Mouse (Mus musculus): ENCODE data around the gene Gm11146.

Gene Gm11146

GRCm38 (mm10) chr16:77601994-77602393 lies at the start of gene Gm11146:
Gm11146 (minus strand) TSS chr16:77602094.
- no peak for DNase-seq (ENCODE audit: low spot score in 2 of 2)

GRCm38 (mm10) chr16:77650596-77650995 lies 48.7 kb upstream of the Gm11146 start:
- no peak for DNase-seq (ENCODE audit: low spot score in 2 of 2)

DNA sequence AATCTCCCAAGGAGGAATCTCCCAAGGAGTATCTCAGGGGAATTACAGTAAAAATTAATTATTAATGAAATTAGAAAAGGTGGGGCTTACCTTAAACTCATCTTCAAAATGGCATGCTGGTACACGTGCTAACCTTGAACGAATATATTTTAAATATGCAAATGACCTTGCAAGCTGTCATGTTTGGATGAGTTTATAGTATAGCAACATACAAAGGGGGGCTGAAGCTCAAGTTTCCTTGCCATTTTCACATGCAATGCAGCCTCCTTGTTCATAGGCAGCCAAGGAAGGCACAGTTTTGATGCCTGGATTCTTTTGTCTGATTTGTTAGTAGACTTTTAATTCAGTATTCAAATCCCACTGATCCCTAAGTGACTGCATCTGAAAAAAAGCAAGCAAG lies 47.1 kb upstream of the Gm11146 start:
- no peak for DNase-seq (ENCODE audit: low spot score in 2 of 2)

DNA sequence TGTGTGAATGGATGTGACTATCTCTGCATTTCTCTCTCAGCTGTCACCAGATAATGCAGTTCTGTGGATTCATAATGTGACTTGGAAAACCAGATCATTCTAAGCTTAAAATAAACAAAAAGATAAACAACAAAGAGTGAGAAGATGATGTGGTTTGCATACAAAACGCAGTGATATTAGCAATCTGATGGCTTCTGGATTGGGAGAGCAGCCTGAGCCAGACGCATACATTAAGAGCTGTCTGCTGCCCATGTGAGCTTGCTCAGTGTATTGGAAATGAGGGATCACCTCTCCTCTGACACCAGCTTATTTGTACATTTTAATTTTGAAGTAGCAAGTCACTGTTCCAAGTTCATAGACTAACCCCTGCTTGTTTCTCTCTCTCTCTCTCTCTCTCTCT lies 46.3 kb upstream of the Gm11146 start:
- DNase-seq (ENCODE audit: low spot score in 2 of 2), result no peak

DNA sequence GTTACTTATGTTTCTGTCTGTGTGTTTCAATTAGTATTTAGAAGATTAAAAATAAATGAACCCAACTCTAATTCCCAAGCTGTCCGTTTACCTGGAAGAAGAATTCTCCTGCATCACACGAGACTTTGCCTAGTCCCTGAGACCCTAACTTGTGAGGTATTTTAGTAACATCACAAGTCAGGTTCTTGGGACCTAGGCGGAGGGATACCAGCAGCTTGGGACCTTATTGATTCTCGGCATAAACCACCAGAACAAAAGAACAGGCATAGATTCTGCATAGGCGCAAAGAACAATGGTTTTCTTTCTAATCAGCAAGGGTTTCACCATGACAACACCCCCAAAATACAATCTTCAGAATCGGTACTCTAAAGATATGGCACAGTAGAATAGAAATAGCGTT lies 44.3 kb upstream of the Gm11146 start:
- no peak for DNase-seq (ENCODE audit: low spot score in 2 of 2)

- DNase-seq (ENCODE audit: low spot score in 2 of 2), result no peak
Observed at GRCm38 (mm10) chr16:77644976-77645375, 43.1 kb upstream of the Gm11146 start.

DNA sequence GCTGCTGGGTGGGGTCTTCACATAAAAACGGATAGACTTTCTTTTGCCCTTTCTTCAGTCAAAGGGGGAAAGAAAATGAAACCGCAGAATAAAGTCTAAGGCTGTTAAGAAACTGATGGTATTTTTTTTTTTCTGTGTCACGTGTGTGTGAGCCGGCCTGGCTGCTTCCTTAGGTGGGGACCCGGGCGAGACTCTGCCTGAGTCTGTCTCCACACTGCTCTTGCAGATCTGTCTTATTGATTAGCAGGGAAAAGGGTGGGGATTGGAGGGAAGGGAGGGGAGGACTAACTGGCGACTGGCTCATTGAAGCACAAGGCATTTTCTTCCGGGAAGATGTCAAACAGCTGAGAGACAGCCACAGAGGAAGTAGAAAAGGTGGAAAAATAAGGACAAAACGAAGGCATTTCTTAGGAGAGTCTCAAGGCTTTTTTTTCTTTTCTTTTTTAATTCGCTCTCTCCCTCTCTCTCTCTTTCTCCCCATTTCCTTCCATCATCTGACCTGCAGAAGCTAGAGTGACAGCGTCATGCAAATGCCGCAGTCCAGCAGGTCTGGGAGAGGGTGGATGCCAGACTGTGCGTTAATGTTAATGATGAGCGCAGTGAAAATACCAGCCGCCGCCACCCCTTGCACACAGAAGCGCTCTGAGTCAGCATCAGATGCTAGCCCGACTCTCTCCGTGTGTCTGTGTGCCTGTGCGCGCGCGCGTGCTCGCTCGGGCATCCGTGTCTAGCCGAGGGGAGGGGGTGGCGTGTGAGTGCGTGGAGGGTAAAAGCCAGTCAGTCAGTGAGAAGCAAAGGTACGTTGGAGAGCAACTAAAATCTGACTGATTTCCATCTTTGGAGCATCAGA lies 42.2 kb upstream of the Gm11146 start:
- peak; percentile 32 to 42 for DNase-seq (ENCODE audit: low spot score in 2 of 2)

GRCm38 (mm10) chr16:77643036-77643870 lies 41.4 kb upstream of the Gm11146 start:
- DNase-seq (ENCODE audit: low spot score in 2 of 2), result peak in 1 of 2 experiments; percentile 30

DNA sequence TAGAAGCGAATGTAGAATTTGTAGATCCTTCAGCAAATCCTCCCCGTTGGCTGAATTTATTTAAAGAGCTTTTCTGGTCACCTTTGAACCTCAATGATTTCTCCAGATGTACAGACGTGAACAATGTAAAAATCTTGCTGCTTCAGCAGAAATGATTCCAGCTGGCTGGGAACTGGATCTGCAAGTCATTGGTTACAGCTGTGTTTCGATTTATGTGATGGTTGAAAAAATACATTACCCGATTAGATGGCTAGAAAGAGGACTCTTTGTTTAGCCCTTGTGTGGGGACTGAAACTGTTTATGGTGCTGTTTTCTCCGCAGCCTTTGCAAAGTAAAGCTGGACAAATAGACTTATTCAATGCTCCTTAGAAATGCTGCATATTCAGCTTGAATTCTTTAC lies 34.6 kb upstream of the Gm11146 start:
- no peak for DNase-seq (ENCODE audit: low spot score in 2 of 2)

DNA sequence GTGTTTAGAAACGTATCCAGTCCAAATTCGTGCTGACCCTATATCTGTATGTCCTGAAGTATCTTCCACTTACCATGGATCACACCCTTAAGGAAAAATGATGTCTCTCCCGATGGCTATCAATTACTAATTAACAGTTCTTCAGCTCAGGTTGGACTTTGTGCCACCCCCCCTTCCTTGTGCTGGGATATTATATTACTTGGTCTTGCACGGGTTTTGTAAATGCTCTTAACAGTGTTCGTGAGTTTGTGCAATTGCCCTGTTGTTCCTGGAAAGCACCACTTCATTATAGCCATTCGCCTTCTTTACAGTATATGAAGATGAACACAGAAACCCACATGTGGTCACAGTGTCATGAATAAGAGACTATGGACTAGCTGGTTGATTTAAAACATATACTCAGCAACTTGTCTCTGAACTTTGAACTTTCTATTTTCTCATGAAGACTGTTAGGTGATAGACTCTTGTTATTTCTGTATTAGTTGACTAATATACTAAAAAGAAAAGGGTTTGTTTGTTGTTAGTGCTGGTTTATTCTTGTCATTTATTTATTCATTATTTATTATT lies 30.5 kb upstream of the Gm11146 start:
- DNase-seq (ENCODE audit: low spot score in 2 of 2), result no peak

DNA sequence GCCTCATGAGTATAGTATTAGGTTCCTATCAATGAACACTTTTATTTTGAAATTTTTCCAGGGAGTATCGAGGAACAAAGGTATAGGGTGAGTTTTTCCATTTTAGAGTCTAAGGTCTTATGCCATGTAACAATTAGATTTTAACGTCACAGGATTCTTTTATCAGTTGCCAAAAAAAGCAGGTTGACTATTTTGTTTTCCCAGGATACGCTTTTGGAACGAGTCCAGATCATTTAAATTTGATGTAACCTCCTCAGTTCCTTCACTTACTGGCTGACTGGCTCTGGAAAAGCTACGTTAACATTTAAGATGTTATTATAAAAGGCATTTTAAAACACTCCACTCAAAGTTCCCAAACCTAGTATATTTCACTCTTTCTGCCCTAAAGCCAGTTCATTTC lies 20.8 kb upstream of the Gm11146 start:
- DNase-seq (ENCODE audit: low spot score in 2 of 2), result no peak

DNA sequence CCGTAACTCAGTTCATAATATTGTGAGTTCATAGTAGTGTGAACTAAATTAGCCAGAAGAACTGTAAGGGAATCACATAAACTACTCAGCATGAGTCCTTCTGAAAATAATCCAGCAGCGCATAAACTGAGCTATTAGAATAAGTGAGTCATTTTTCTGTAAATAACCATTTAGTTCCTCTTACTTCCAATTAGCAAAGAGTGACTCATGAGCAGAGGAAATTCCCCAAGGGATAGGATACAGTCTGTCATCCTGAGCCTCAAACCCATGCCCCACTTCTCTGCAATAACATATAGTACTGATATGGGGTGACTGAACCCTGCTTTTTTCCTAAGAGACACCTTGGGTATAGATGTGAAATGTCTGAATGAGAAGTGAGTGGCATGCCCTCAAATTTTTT lies 687 bp upstream of the Gm11146 start:
- DNase-seq (ENCODE audit: low spot score in 2 of 2), result no peak

DNA sequence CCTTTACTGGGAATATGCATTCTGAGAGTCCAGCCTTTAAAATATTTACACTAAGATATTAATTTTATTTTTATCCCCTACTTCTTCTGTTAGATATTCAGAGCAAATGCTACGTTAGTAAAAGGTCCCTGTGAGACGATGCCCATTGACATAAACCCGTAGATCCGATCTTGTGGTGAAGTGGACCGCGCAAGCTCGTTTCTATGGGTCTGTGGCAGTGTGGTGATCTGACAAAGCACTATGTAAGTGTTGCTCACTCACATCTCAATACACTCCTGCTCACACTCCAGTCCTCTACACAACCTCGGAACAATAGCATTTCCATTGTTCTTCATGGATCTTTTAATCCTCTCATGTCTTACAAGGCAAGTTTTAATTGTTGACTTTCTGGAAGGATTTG lies 3.1 kb downstream of the Gm11146 start:
- DNase-seq (ENCODE audit: low spot score in 2 of 2), result no peak

GRCm38 (mm10) chr16:77596556-77596955 lies 5.3 kb downstream of the Gm11146 start:
- no peak for DNase-seq (ENCODE audit: low spot score in 2 of 2)

DNA sequence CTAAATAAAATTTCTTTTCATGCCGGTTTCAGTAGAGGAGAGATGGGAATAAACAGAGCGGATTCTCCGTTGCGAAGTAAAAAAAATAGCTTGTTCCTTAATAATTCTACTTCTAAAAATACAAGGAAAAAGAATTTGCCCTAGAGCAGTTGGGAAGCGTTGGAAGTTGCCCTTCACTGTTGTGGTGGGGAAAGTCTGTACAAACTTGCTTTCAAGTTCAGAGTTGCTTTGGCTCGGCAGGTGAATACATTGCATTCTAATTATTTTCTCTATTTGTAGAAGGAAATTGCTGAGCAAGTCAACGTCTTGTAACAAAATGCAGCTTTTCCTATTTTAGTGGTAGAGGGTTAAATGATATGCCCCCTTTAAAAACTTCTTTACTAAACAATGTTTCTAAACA lies 6.2 kb downstream of the Gm11146 start:
- no peak for DNase-seq (ENCODE audit: low spot score in 2 of 2)

DNA sequence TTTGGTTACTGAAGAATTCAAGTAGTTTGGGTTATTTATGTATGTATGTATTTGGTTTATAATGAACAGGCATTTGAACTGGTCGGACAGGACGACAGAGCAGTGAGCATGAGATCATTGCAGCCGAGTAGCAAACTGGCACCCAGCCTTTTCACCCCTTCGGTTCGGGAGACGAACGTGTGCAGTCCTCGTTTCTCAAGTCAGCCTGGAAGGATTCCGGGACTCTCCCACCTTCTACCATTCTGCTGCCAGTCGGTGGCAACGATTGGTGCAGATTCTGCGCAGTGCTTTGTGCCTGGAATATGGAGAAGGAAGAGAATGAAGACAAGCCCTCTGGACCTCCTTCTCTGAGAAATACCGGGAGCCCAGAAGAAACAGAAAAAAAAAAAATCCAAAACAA lies 7.3 kb downstream of the Gm11146 start:
- peak; percentile 8 to 53 for DNase-seq (ENCODE audit: low spot score in 2 of 2)

GRCm38 (mm10) chr16:77593828-77594421 lies 8.0 kb downstream of the Gm11146 start:
- peak; percentile 43 to 53 for DNase-seq (ENCODE audit: low spot score in 2 of 2)

- no peak for DNase-seq (ENCODE audit: low spot score in 2 of 2)
Observed at GRCm38 (mm10) chr16:77592986-77593385, 8.9 kb downstream of the Gm11146 start.

- DNase-seq (ENCODE audit: low spot score in 2 of 2), result no peak
Observed at GRCm38 (mm10) chr16:77573036-77573435, 28.9 kb downstream of the Gm11146 start.

GRCm38 (mm10) chr16:77569457-77569856 lies 32.4 kb downstream of the Gm11146 start:
- no peak for DNase-seq (ENCODE audit: low spot score in 2 of 2)

DNA sequence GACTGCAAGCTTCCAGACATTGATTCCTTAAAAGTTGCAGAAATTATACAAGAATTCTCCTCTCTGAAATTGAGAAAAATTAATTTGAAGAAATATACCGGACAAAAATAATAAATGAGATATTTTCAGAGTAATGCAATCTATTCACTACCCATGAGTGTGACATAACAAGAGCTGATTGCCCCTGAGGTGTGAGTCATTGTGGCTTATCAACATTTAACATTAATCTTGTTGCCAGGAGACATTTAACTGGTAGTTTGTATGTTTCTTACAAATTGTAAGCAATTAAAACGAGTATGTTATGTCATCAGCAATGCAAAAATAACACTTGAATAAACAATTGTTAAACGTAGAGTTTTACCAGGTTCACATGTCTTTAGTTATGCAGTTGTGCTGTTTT lies 33.5 kb downstream of the Gm11146 start:
- DNase-seq (ENCODE audit: low spot score in 2 of 2), result no peak

- no peak for DNase-seq (ENCODE audit: low spot score in 2 of 2)
Observed at GRCm38 (mm10) chr16:77562852-77563251, 39.0 kb downstream of the Gm11146 start.
